Mouse (Mus musculus) olfactory bulb, adult 2 months (tissue): ENCODE data around the gene Zbtb38.
A peak's percentile ranks its signal among the peaks of the same experiment; 100 is the strongest.

Experiments used
- CTCF ChIP-seq: fragments of 200-500 bp; IDR thresholded peaks from 2 replicates; pipeline ENCODE4 v1.5.1; 2012; ENCODE audit warnings: low read depth, mild to moderate bottlenecking, low read length, moderate library complexity; ENCODE audit not compliant: insufficient read depth
- POLR2A ChIP-seq: fragments of 200-500 bp; IDR thresholded peaks from 2 replicates; pipeline ENCODE4 v1.6.1; 2012; ENCODE audit warnings: mild to moderate bottlenecking, low read depth, low read length, moderate library complexity; ENCODE audit not compliant: insufficient read depth

DNA sequence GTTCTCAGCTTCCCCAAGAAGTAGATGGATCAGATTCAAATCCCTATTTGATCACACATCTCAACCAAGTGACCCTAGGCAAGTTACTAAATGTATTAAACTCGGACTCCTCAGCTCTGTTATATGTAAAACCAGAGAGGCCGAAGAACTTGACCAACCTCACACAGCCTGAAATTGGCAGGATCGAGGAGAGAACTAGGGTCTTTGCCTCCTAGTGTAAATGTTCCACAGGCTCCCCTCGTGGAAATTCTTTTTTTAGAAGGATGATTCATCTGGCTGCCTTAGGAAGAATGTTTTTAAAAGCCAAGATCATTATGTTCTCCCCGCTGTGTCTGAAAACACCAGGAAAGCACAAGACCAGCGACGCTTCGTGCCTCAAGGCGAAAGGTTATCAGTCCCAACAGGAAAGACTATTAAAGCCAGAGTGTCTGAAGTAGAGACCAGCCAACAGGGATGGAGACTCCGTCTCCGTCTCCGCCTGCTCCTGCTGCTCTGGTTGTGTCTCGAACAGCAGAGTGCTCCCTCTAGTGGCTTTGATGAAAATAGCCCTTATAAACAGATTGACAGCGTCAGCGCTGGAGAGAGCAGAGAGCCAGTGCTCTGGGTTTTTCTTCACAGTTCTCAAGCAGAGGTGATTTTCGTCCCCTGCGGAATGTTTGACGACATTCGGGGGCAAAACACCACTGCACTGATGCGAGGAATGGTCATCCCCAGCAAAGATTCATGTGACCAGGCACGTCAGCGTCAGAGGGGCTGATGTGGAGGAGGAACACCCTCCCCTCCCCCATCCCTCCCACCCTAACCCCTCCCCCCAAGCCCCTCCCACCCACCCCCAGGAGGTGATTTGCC, 6.3 kb upstream of the Zbtb38 start:
- peak; percentile 86 for TF ChIP-seq CTCF
- TF ChIP-seq POLR2A = no peak
